Mouse (Mus musculus) small intestine, adult 2 months (tissue): ENCODE data around the gene Traf3ip3.

Experiments used
- CTCF ChIP-seq: fragments of 200-500 bp; IDR thresholded peaks from 2 replicates; pipeline ENCODE4 v1.5.1; 2012; ENCODE audit warnings: low read depth, mild to moderate bottlenecking, control low read depth, inconsistent platforms, low read length, moderate library complexity, mixed read lengths; ENCODE audit not compliant: insufficient replicate concordance, insufficient read length; ENCODE audit errors: extremely low read depth
- POLR2A ChIP-seq: fragments of 200-500 bp; IDR thresholded peaks from 2 replicates; pipeline ENCODE4 v1.6.1; 2012; ENCODE audit warnings: low read depth, mild to moderate bottlenecking, control low read depth, inconsistent platforms, low read length, moderate library complexity

- TF ChIP-seq POLR2A, result no peak
- no peak for TF ChIP-seq CTCF
Measured at GRCm38 (mm10) chr1:193197494-193198205, 3.9 kb downstream of the Traf3ip3 start.
